8 mouse cellular contexts compared by ENCODE assay signal in the genomic region with DNA sequence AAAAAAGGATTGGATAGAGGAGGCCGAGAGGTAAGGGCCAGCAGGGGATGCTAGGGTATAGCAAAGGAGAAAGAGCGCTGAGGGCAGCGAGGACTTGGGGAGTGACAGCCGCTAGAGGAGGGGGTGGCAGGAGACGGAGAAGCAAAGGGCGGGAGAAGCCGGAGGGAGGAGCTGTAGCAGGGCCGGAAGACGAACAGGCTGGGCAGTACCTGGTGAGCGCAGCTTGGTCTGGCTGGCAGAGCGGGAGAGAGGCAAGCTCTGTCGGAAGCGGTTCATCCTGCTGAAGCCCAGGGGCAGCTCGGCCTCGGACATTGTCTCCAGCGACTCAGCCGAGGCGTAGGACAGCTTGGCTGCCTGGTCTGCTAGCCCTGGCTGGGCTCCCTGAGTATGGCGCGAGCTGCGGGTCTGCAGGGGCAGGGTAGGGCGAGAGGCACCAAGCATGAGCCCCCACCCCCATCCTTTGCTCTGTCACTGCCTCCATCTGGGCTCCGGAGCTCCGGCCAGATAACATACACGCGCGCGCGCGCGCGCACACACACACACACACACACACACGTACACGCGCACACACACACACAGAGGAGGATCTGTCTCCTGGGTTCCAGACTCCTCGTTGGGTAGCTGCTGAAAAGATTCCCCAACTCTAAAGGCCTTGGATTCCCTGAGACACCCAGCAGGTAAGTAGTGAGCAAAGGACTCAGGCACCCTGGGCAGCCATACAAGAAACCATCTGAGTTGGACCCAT. TPM values are rescaled to one million over a fixed set of nuclear protein-coding genes. Genes with fewer than 3 reads are reported as not detected.
DNase-seq lines count a peak whose midpoint lies in the region; ATAC-seq and TF ChIP-seq lines count a peak whose summit lies in the region.

No protein-coding gene starts in this region.

- peak; percentile 44 for TF ChIP-seq CTCF in forebrain, postnatal 0 days (IDR thresholded peaks at IDR 0.05; ENCODE audit: low read depth)

- no peak overlapping the region for H3K27ac ChIP-seq in forebrain, postnatal 0 days (ENCODE audit: low read depth, low read length)
- no peak overlapping the region for H3K27ac ChIP-seq in limb, embryonic 15.5 days
- no peak overlapping the region for H3K27ac ChIP-seq in stomach, embryonic 15.5 days

- peak overlapping the region; percentile 40 for H3K9ac ChIP-seq in forebrain, postnatal 0 days
- H3K9ac ChIP-seq in limb, embryonic 15.5 days, result peak overlapping the region; percentile 14; the same call in 1 of the 2 replicates
- no peak overlapping the region for H3K9ac ChIP-seq in stomach, embryonic 15.5 days

- H3K4me2 ChIP-seq in forebrain, postnatal 0 days (ENCODE audit: low read depth), result peak overlapping the region; percentile 44
- peak overlapping the region; percentile 80 for H3K4me2 ChIP-seq in limb, embryonic 15.5 days
- H3K4me2 ChIP-seq in stomach, embryonic 15.5 days, result peak overlapping the region; percentile 79

- H3K4me1 ChIP-seq in megakaryocyte, embryonic 14.5 days, result peaks cover 55% of the 10 kb centered on the region
- H3K4me1 ChIP-seq in forebrain, postnatal 0 days (ENCODE audit: insufficient read depth), result peaks cover 5% of the 10 kb centered on the region
- H3K4me1 ChIP-seq in limb, embryonic 15.5 days, result peaks cover 49% of the 10 kb centered on the region
- H3K4me1 ChIP-seq in stomach, embryonic 15.5 days, result peaks cover 35% of the 10 kb centered on the region

- H3K9me3 ChIP-seq in megakaryocyte, embryonic 14.5 days, result no peaks in the 10 kb centered on the region
- no peaks in the 10 kb centered on the region for H3K9me3 ChIP-seq in forebrain, postnatal 0 days (ENCODE audit: low read length)
- H3K9me3 ChIP-seq in limb, embryonic 15.5 days, result no peaks in the 10 kb centered on the region
- no peaks in the 10 kb centered on the region for H3K9me3 ChIP-seq in stomach, embryonic 15.5 days

- WGBS in forebrain, postnatal 0 days, result 10% methylated on average over 36 of the region's 36 CpGs
- under 1% methylated on average over 35 of the region's 36 CpGs for WGBS in limb, embryonic 15.5 days
- 3% methylated on average over 34 of the region's 36 CpGs for WGBS in stomach, embryonic 15.5 days

- peak overlapping the region; percentile 85 for H3K4me3 ChIP-seq in megakaryocyte, embryonic 14.5 days (replicated peaks)
- peak overlapping the region; percentile 14; the same call in 1 of the 2 replicates for H3K4me3 ChIP-seq in forebrain, postnatal 0 days (ENCODE audit: low read depth, low read length)
- peak overlapping the region; percentile 40 for H3K4me3 ChIP-seq in limb, embryonic 15.5 days
- peak overlapping the region; percentile 37 for H3K4me3 ChIP-seq in stomach, embryonic 15.5 days (replicated peaks)

- peak; percentile 96 for DNase-seq in cerebellum, adult 9-11 months
- DNase-seq in forebrain, postnatal 0 days, result peak; percentile 61
- no peak for DNase-seq in ovary, postnatal 36 days (ENCODE audit: low spot score)

- peaks cover 95% of the 10 kb centered on the region for H3K27me3 ChIP-seq in megakaryocyte, embryonic 14.5 days (replicated peaks)
- H3K27me3 ChIP-seq in forebrain, postnatal 0 days (ENCODE audit: insufficient read depth, low read length), result peaks cover 7% of the 10 kb centered on the region; the same call in 1 of the 2 replicates
- H3K27me3 ChIP-seq in limb, embryonic 15.5 days, result peaks cover 84% of the 10 kb centered on the region
- H3K27me3 ChIP-seq in stomach, embryonic 15.5 days (replicated peaks), result peaks cover 59% of the 10 kb centered on the region

- no peaks in the 10 kb centered on the region for H3K36me3 ChIP-seq in megakaryocyte, embryonic 14.5 days (replicated peaks; ENCODE audit: low read length)
- peaks cover 28% of the 10 kb centered on the region for H3K36me3 ChIP-seq in forebrain, postnatal 0 days (ENCODE audit: insufficient read depth)
- H3K36me3 ChIP-seq in limb, embryonic 15.5 days, result no peaks in the 10 kb centered on the region
- H3K36me3 ChIP-seq in stomach, embryonic 15.5 days, result no peaks in the 10 kb centered on the region

- ATAC-seq in megakaryocyte, adult 5-6 weeks (ENCODE audit: poor library complexity, severe bottlenecking), result no peak
- ATAC-seq in forebrain, postnatal 0 days, result peak; percentile 62
- no peak for ATAC-seq in limb, embryonic 15.5 days (ENCODE audit: insufficient number of reproducible peaks, low FRiP score, low TSS enrichment, low read depth)
- ATAC-seq in stomach, embryonic 15.5 days (ENCODE audit: insufficient read depth, low FRiP score, low read depth), result no peak
- ATAC-seq in granulocyte monocyte progenitor cell, adult 5-6 weeks (replicated peaks; ENCODE audit: poor library complexity, severe bottlenecking), result no peak

RNA-seq across cellular contexts. Expression of a gene that starts 36.9 kb away (rescaled TPM):
- polyA plus RNA-seq in megakaryocyte, embryonic 14.5 days (2012; ENCODE audit: insufficient read depth, low replicate concordance), result not detected in 2 replicates
- not detected in 2 replicates for total RNA-seq in megakaryocyte, adult 5-6 weeks (2015)
- not detected in 2 replicates for total RNA-seq in megakaryocyte, adult 5-6 weeks (2017)
- total RNA-seq in forebrain, postnatal 0 days (2014; rRNA removed), result 0.38 TPM in 1 of 2 replicates, not detected in the other
- polyA plus RNA-seq in forebrain, postnatal 0 days (2015; fragmentation: Nextera tagmentation; extraction: Ambion mirVana), result 0.25 TPM in 1 of 2 replicates, not detected in the other
- 0.93 and 1.1 TPM in 2 replicates for polyA plus RNA-seq in limb, embryonic 15.5 days (2015; fragmentation: Nextera tagmentation; extraction: Ambion mirVana)
- polyA plus RNA-seq in stomach, embryonic 15.5 days (2015; fragmentation: Nextera tagmentation; extraction: Ambion mirVana), result 0.71 and 0.89 TPM in 2 replicates
- not detected in 2 replicates for total RNA-seq in granulocyte monocyte progenitor cell, adult 5-6 weeks (2014; fragmentation: Nextera tagmentation)
- 0.22 TPM in 1 of 2 replicates, not detected in the other for total RNA-seq in granulocyte monocyte progenitor cell, adult 5-6 weeks (2017)

RNA-seq across cellular contexts. Expression of a gene that starts 39.0 kb away (rescaled TPM):
- 0.03 TPM in 1 of 2 replicates, not detected in the other for polyA plus RNA-seq in megakaryocyte, embryonic 14.5 days (2012; ENCODE audit: insufficient read depth, low replicate concordance)
- total RNA-seq in megakaryocyte, adult 5-6 weeks (2015), result not detected in 2 replicates
- not detected in 2 replicates for total RNA-seq in megakaryocyte, adult 5-6 weeks (2017)
- 50.1 and 70.7 TPM in 2 replicates for total RNA-seq in forebrain, postnatal 0 days (2014; rRNA removed)
- polyA plus RNA-seq in forebrain, postnatal 0 days (2015; fragmentation: Nextera tagmentation; extraction: Ambion mirVana), result 8.9 and 12.0 TPM in 2 replicates
- polyA plus RNA-seq in limb, embryonic 15.5 days (2015; fragmentation: Nextera tagmentation; extraction: Ambion mirVana), result 0.89 and 0.92 TPM in 2 replicates
- 0.33 and 0.44 TPM in 2 replicates for polyA plus RNA-seq in stomach, embryonic 15.5 days (2015; fragmentation: Nextera tagmentation; extraction: Ambion mirVana)
- total RNA-seq in granulocyte monocyte progenitor cell, adult 5-6 weeks (2014; fragmentation: Nextera tagmentation), result not detected in 2 replicates
- not detected in 2 replicates for total RNA-seq in granulocyte monocyte progenitor cell, adult 5-6 weeks (2017)

Comparison
In these comparisons a context has a peak if more than half of its experiments do, and no peak if none do; other contexts are left out.
1. H3K4me3 ChIP-seq: peak in every context shown above with its lines; median percentile 85 in megakaryocyte, embryonic 14.5 days; 40 in limb, embryonic 15.5 days; 37 in stomach, embryonic 15.5 days; 14 in forebrain, postnatal 0 days.